9 mouse cellular contexts compared by ENCODE assay signal in genomic region chr2:167060360-167060759, GRCm38 (mm10). TPM values are rescaled to one million over a fixed set of nuclear protein-coding genes. Genes with fewer than 3 reads are reported as not detected.
DNase-seq lines count a peak whose midpoint lies in the region; ATAC-seq and TF ChIP-seq lines count a peak whose summit lies in the region.
"Had no signal": no experiment of that assay in that cellular context is flagged by ENCODE, and none has a peak within 500 bp of the region (broad histone marks: within the 10 kb centered on the region; RNA-seq: fewer than 3 reads in every experiment).

No protein-coding gene starts in this region.

- intact Hi-C loops in heart, adult 2 months (cut with DNase I), result loop anchor here (5.0 kb wide), 3 partner anchors 63 to 362 kb away; partner anchors contain the start of genes B4galt5, Slc9a8 and Stau1
- intact Hi-C loops in heart, postnatal 14 days (cut with DNase I), result no loop called here

- H3K27ac ChIP-seq in heart, adult 2 months, result peak overlapping the region; percentile 23; the same call in 1 of the 2 replicates
- peak overlapping the region; percentile 64 for H3K27ac ChIP-seq in testis, adult 2 months (ENCODE audit: control insufficient read depth, insufficient read depth, low read depth, low read length)
- no peak overlapping the region; the same call in 1 of the 2 replicates for H3K27ac ChIP-seq in liver, embryonic 11.5 days (ENCODE audit: low read depth, low read length)
- H3K27ac ChIP-seq in thymus, adult 2 months (ENCODE audit: control insufficient read depth, insufficient read depth, low read length), result no peak overlapping the region

- no peak for TF ChIP-seq CTCF in heart, adult 2 months (IDR thresholded peaks at IDR 0.05)
- no peak for TF ChIP-seq CTCF in testis, adult 2 months (IDR thresholded peaks at IDR 0.05; ENCODE audit: control insufficient read depth, insufficient read depth, insufficient replicate concordance, low read depth, low read length)
- no peak for TF ChIP-seq CTCF in thymus, adult 2 months (IDR thresholded peaks at IDR 0.05; ENCODE audit: borderline replicate concordance, control insufficient read depth, extremely low read depth, insufficient read depth, low read length, poor library complexity)

- no peak overlapping the region for H3K4me3 ChIP-seq in heart, adult 2 months
- no peak overlapping the region for H3K4me3 ChIP-seq in testis, adult 2 months (ENCODE audit: control insufficient read depth, low read depth, low read length)
- H3K4me3 ChIP-seq in liver, embryonic 11.5 days (ENCODE audit: low read depth, low read length), result peak overlapping the region; percentile 13; the same call in 1 of the 2 replicates
- H3K4me3 ChIP-seq in thymus, adult 2 months (ENCODE audit: control insufficient read depth, insufficient read depth, low read length), result no peak overlapping the region

- no peaks in the 10 kb centered on the region for H3K27me3 ChIP-seq in heart, adult 2 months (ENCODE audit: control insufficient read depth, insufficient read depth, low read length)
- no peaks in the 10 kb centered on the region for H3K27me3 ChIP-seq in testis, adult 2 months (ENCODE audit: control insufficient read depth, insufficient read depth, low read length)
- H3K27me3 ChIP-seq in liver, embryonic 11.5 days (replicated peaks; ENCODE audit: control insufficient read depth, insufficient read depth, low read length), result no peaks in the 10 kb centered on the region
- H3K27me3 ChIP-seq in thymus, adult 2 months (ENCODE audit: control insufficient read depth, insufficient read depth, low read length), result no peaks in the 10 kb centered on the region
- H3K27me3 ChIP-seq: Patski had no signal

- H3K9me3 ChIP-seq in liver, embryonic 11.5 days (ENCODE audit: control insufficient read depth, low read length), result no peaks in the 10 kb centered on the region

- peaks cover 8% of the 10 kb centered on the region for H3K79me2 ChIP-seq in heart, adult 2 months (replicated peaks; ENCODE audit: control insufficient read depth, insufficient read depth, low read length)

- ATAC-seq in liver, embryonic 11.5 days (replicated peaks; ENCODE audit: low FRiP score), result no peak
- ATAC-seq: Patski had no signal

- H3K4me1 ChIP-seq in heart, adult 2 months (ENCODE audit: control insufficient read depth, insufficient read depth, low read length), result peaks cover 30% of the 10 kb centered on the region
- peaks cover 9% of the 10 kb centered on the region for H3K4me1 ChIP-seq in testis, adult 2 months (ENCODE audit: control insufficient read depth, insufficient read depth, low read length)
- peaks cover 28% of the 10 kb centered on the region for H3K4me1 ChIP-seq in liver, embryonic 11.5 days (replicated peaks; ENCODE audit: control insufficient read depth, insufficient read depth, low read length)
- peaks cover 25% of the 10 kb centered on the region for H3K4me1 ChIP-seq in thymus, adult 2 months (replicated peaks; ENCODE audit: control insufficient read depth, insufficient read depth, low read length)

- WGBS in heart, adult 2 months, result 53% methylated on average over 3 of the region's 3 CpGs
- WGBS in liver, embryonic 11.5 days, result 57% methylated on average over 3 of the region's 3 CpGs
- 76% methylated on average over 3 of the region's 3 CpGs for WGBS in thymus, adult 2 months

- no peak for DNase-seq in heart, adult 2 months
- no peak for DNase-seq in heart, postnatal 14 days
- DNase-seq in testis, postnatal 10 days (ENCODE audit: low spot score), result no peak
- no peak for DNase-seq in liver, embryonic 11.5 days (ENCODE audit: low spot score)
- DNase-seq in retina, postnatal 1 day, result no peak
- DNase-seq in MN1 (ENCODE audit: low spot score), result no peak
- DNase-seq in thymus, adult 2 months, result no peak

- peaks cover 28% of the 10 kb centered on the region for H3K36me3 ChIP-seq in heart, adult 2 months (ENCODE audit: control insufficient read depth, insufficient read depth, low read length)
- peaks cover 1% of the 10 kb centered on the region; the same call in 1 of the 2 replicates for H3K36me3 ChIP-seq in testis, adult 2 months (ENCODE audit: control insufficient read depth, insufficient read depth, low read length)
- H3K36me3 ChIP-seq in liver, embryonic 11.5 days (ENCODE audit: control insufficient read depth, insufficient read depth, low read length), result peaks cover 31% of the 10 kb centered on the region
- peaks cover 29% of the 10 kb centered on the region for H3K36me3 ChIP-seq in thymus, adult 2 months (ENCODE audit: control insufficient read depth, insufficient read depth, low read length)

- H3K4me2 ChIP-seq in liver, embryonic 11.5 days, result peak overlapping the region; percentile 85

- peak overlapping the region; percentile 12; the same call in 1 of the 2 replicates for H3K9ac ChIP-seq in heart, adult 2 months (ENCODE audit: low read depth, low read length)
- H3K9ac ChIP-seq in liver, embryonic 11.5 days (ENCODE audit: low read depth, low read length), result peak overlapping the region; percentile 47

- no peak for TF ChIP-seq EP300 in heart, adult 2 months (IDR thresholded peaks at IDR 0.05; ENCODE audit: insufficient read depth, low read depth, low read length)

- no peak for TF ChIP-seq POLR2A in heart, adult 2 months (IDR thresholded peaks at IDR 0.05; ENCODE audit: insufficient read depth, low read depth, low read length)
- no peak for TF ChIP-seq POLR2A in testis, adult 2 months (IDR thresholded peaks at IDR 0.05; ENCODE audit: control insufficient read depth, low read depth, low read length)
- no peak for TF ChIP-seq POLR2A in thymus, adult 2 months (IDR thresholded peaks at IDR 0.05; ENCODE audit: control insufficient read depth, extremely low read depth, insufficient read depth, low read length, poor library complexity)

RNA-seq across cellular contexts. Expression of gene Znfx1, which starts 2.5 kb away (rescaled TPM):
- 10 to 100 TPM; 37.4 to 39.3 TPM for total RNA-seq in heart, adult 2 months (2021)
- 21.9 and 29.1 TPM in 2 replicates for polyA plus RNA-seq in heart, adult 2 months (2012; rRNA removed)
- total RNA-seq in heart, postnatal 14 days (2021), result 10 to 100 TPM; 32.1 to 36.1 TPM
- 42.7 and 43.3 TPM in 2 replicates for polyA plus RNA-seq in testis, adult 2 months (2012; rRNA removed)
- polyA plus RNA-seq in liver, embryonic 11.5 days (2014; fragmentation: Nextera tagmentation; extraction: Ambion mirVana), result 10.1 and 11.2 TPM in 2 replicates
- 46.0 and 46.9 TPM in 2 replicates for polyA plus RNA-seq in thymus, adult 2 months (2012; rRNA removed)

RNA-seq across cellular contexts. Expression of gene Ddx27, which starts 45.4 kb away (rescaled TPM):
- 10 to 100 TPM; 10.9 to 11.3 TPM for total RNA-seq in heart, adult 2 months (2021)
- polyA plus RNA-seq in heart, adult 2 months (2012; rRNA removed), result 6.9 and 7.7 TPM in 2 replicates
- 10 to 100 TPM; 12.3 to 13.7 TPM for total RNA-seq in heart, postnatal 14 days (2021)
- polyA plus RNA-seq in testis, adult 2 months (2012; rRNA removed), result 17.5 and 19.1 TPM in 2 replicates
- 102 and 103 TPM in 2 replicates for polyA plus RNA-seq in liver, embryonic 11.5 days (2014; fragmentation: Nextera tagmentation; extraction: Ambion mirVana)
- polyA plus RNA-seq in thymus, adult 2 months (2012; rRNA removed), result 46.0 and 50.6 TPM in 2 replicates

Comparison
In these comparisons a context has a peak if more than half of its experiments do, and no peak if none do; other contexts are left out.
1. H3K27ac ChIP-seq: peak in heart, adult 2 months (single experiment) and testis, adult 2 months (single experiment); none in liver, embryonic 11.5 days (single experiment) and thymus, adult 2 months (single experiment).